Mouse (Mus musculus): ENCODE results near the gene Gramd1c.

DNA sequence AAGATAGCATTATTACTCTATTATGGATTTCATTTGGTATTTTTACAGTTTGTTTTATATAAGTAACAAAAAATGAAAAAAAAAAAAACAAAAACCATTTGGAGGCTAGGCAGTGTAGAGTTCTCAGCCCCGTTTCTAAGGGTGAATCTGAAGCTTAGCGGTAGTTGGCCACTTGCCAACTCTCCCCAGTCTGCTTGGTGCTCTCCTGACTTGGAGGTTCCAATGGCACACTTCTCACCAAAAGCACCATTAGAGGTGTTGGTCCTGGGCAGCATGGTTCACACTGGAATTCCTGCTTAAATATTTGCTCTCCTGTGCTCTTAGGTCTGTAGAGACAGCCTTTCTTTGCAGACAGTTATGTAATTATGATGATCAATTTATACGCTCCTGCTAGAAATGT, 127.8 kb downstream of the Gramd1c start:
- TF ChIP-seq CTCF (IDR thresholded peaks at IDR 0.05; ENCODE audit: low read depth, low read length) (no peak), POLR2A (IDR thresholded peaks at IDR 0.05; ENCODE audit: borderline replicate concordance, low read depth, low read length) (no peak)
